ENCODE assay signal across 1 mouse cellular context in the genomic region with DNA sequence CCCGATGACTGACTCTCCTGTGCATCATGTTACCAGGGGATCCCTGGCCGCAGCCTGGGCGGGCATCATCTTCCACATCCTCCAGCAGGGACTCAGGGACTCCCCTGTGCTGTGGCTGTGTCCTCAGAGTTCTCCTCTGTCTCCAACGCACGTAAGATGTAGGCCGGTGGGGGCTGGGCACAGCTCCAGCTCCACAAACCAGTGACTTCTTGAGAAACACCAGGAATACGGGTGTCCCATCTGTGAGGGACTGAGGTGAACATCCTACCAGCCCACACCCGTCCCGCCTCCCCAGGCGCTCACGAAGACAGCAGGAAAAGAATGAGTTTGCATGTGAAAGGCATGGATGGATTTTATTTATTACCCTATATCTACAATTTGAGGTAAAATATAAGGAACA.
TF ChIP-seq lines count a peak whose summit lies in the region.

No protein-coding gene starts in this region.

TF ChIP-seq in CH12.LX, 34 proteins besides CTCF, POLR2A, EP300 and RAD21:
- no peak for TF ChIP-seq MYC (IDR thresholded peaks at IDR 0.05; ENCODE audit: low read depth, low read length)
- no peak for TF ChIP-seq MAZ (IDR thresholded peaks at IDR 0.05; ENCODE audit: low read depth, low read length)
- no peak for TF ChIP-seq ZMIZ1 (IDR thresholded peaks at IDR 0.05; ENCODE audit: low read depth, low read length)
